Mouse (Mus musculus) forebrain, embryonic 16.5 days (tissue): ENCODE results near the gene Ctu2. TPM values are rescaled to one million over a fixed set of nuclear protein-coding genes. Genes with fewer than 3 reads are reported as not detected.

Source experiments
- ATAC-seq: fragments of 200-750 bp; cut with Nextera tagmentation; 2 replicates; pipeline ENCODE4 v1.8.0; 2017; ENCODE audit warnings: mild to moderate bottlenecking, moderate library complexity
- H3K27ac ChIP-seq: fragments of 300-500 bp; sonication (generic); 2 replicates; pipeline ENCODE4 v1.5.1; 2014; ENCODE audit warnings: low read length, control low read depth
- H3K27me3 ChIP-seq: fragments of 300-500 bp; sonication (generic); replicated peaks from 2 replicates; pipeline ENCODE4 v1.6.1; 2014; ENCODE audit warnings: low read length; ENCODE audit not compliant: control insufficient read depth, insufficient read depth
- H3K36me3 ChIP-seq: fragments of 300-500 bp; sonication (generic); 2 replicates; pipeline ENCODE4 v1.6.1; 2014; ENCODE audit not compliant: control insufficient read depth, insufficient read depth
- H3K4me1 ChIP-seq: fragments of 300-500 bp; sonication (generic); replicated peaks from 2 replicates; pipeline ENCODE4 v1.6.1; 2014; ENCODE audit warnings: low read length; ENCODE audit not compliant: control insufficient read depth, insufficient read depth
- H3K4me2 ChIP-seq: fragments of 300-500 bp; sonication (generic); 2 replicates; pipeline ENCODE4 v1.6.1; 2014; ENCODE audit warnings: mild to moderate bottlenecking, low read length, control low read depth
- H3K4me3 ChIP-seq: fragments of 300-500 bp; sonication (generic); replicated peaks from 2 replicates; pipeline ENCODE4 v1.5.1; 2014; ENCODE audit warnings: mild to moderate bottlenecking, low read length, control low read depth
- H3K9ac ChIP-seq: fragments of 300-500 bp; sonication (generic); replicated peaks from 2 replicates; pipeline ENCODE4 v1.6.1; 2014; ENCODE audit warnings: low read depth, low read length, control low read depth
- H3K9me3 ChIP-seq: fragments of 300-500 bp; sonication (generic); 2 replicates; pipeline ENCODE4 v1.6.1; 2016; ENCODE audit warnings: low read length; ENCODE audit not compliant: control insufficient read depth
- WGBS: fragments of 180-500 bp; shearing (Covaris S2); extraction: QIAGEN DNeasy Blood & Tissue Kit; methylation state at CpG from one replicate; pipeline ENCODE4 v1.1.7; 2014; 5-methylcytosine and 5-hydroxymethylcytosine counted together
- microRNA-seq: library from miRNA; unstranded; fragments of <30 nt; microRNA quantifications from one replicate; pipeline ENCODE4, GENCODE M21; 2017
- polyA plus RNA-seq: library from polyadenylated mRNA; unstranded; fragments of >200 nt; fragmentation: Nextera tagmentation; extraction: Ambion mirVana; gene quantifications from 2 replicates; pipeline ENCODE4 v1.2.1, GENCODE M21; 2015

Ctu2 gene
- polyA plus RNA-seq, 1 experiment from 2014 or later = 87.3 TPM

DNA sequence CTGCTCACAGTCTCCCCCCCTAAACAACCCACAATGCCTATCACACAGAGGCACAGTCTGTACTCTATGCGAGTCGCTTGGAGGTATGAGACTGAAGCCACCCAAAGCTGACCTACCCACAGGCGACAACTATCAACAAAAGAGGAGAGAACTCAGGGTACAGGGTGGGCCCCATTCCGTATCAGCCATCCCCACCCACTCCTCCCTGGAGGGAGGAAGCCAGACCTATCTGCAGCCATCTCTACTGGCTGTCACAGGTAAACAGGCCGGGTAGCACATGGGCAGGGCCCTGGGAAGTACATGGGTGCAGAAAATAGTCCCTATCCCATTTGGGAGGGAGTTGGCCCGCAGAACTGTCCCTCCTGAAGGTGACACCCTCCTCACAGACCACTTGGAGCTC lies 49.1 kb downstream of the Ctu2 start:
- Histone ChIP-seq H3K27me3 (0 out of 2 replicates have a peak, but pooled peaks cover 5% of the 10 kb centered on the region), H3K27ac (no peak overlapping the region), H3K9me3 (no peaks in the 10 kb centered on the region), H3K4me1 (peaks cover 18% of the 10 kb centered on the region), H3K4me3 (no peak overlapping the region), H3K4me2 (no peak overlapping the region), H3K36me3 (no peaks in the 10 kb centered on the region), H3K9ac (no peak overlapping the region)
- no peak for ATAC-seq
- 81% methylated on average over 6 of the region's 6 CpGs for WGBS

DNA sequence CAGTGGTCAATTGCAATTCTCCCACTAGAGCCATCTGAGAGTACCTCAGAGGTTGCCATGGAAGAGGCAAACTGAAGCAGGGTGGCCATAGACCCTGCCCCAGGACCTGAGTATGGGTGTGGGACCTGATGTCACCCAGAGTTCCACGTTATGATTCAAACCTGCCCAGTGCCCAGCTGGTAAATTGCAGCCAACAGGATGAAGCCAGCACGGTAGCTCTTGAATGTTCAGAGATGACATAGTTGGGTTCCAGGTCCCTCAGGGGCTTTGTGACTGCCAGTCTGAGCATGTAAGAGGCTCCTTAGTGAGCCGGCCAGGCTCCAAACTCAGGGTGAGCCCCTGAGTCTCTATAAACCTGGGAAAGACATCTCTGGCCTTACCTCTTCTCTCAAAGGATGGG lies 50.1 kb downstream of the Ctu2 start:
- Histone ChIP-seq H3K4me3 (no peak overlapping the region), H3K27ac (no peak overlapping the region), H3K4me2 (no peak overlapping the region), H3K36me3 (no peaks in the 10 kb centered on the region), H3K4me1 (peaks cover 18% of the 10 kb centered on the region), H3K27me3 (0 out of 2 replicates have a peak, but pooled peaks cover 5% of the 10 kb centered on the region), H3K9ac (no peak overlapping the region), H3K9me3 (no peaks in the 10 kb centered on the region)
- ATAC-seq = no peak
- 85% methylated on average over 3 of the region's 3 CpGs for WGBS

DNA sequence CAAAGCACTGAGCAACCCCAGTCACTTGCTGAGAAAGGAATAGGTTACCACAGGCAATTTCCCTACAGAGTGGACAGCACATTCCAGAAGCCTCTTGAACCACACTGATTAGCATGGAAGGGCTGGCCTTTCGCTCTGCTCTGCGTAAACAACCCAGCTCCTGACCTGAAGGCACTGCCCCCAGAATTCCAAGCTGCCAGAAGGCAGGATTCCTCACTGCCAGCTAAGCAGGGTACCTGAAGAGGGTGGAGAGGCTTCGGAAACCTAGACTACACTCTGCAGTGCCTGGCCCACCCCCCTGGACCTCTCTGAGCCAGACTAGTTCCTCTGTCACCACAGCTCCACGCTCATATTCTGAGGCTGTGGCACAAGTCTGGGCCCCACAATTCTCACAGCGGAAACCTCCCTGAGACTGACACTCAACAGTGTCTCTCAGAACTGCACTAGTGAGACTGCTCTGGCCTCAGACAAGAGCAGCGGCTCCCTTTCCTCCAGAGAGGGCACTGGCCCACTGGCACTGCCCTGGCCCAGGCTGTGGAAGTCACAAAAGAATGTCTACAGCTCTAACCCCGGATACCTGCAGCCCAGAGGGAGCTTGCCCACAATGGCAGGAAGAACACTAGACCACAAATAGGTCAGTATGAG lies 50.7 kb downstream of the Ctu2 start:
- no peaks in the 10 kb centered on the region for H3K36me3 ChIP-seq
- 0 out of 2 replicates have a peak, but pooled peaks cover 5% of the 10 kb centered on the region for H3K27me3 ChIP-seq
- H3K4me2 ChIP-seq = no peak overlapping the region
- H3K9me3 ChIP-seq = no peaks in the 10 kb centered on the region
- ATAC-seq = no peak
- 74% methylated on average over 7 of the region's 7 CpGs for WGBS
- peaks cover 18% of the 10 kb centered on the region for H3K4me1 ChIP-seq
- H3K4me3 ChIP-seq = no peak overlapping the region
- no peak overlapping the region for H3K27ac ChIP-seq
- H3K9ac ChIP-seq = no peak overlapping the region

DNA sequence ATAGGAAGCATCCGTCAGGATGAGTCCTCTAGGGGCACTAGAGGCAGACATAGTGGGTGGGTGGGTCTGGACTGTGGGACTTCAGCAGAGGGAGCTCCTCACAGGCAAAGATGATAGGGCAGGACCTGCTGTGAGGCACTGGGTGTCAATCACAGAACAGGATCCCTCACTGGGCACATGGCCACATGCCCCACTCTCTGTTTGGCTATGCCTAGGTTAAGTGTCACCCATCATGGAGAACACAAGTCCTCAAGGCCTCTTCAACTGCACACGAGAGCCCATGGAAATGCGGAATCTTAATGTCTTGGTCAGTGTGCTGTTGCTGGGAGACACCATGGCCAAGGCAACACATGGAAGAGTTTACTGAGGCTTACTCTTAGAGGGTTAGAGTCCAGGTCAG lies 52.0 kb downstream of the Ctu2 start:
- ATAC-seq = no peak
- WGBS = 94% methylated on average over 3 of the region's 3 CpGs
- H3K27ac ChIP-seq = no peak overlapping the region
- 0 out of 2 replicates have a peak, but pooled peaks cover 5% of the 10 kb centered on the region for H3K27me3 ChIP-seq
- no peaks in the 10 kb centered on the region for H3K9me3 ChIP-seq
- peaks cover 18% of the 10 kb centered on the region for H3K4me1 ChIP-seq
- H3K4me3 ChIP-seq = no peak overlapping the region
- no peak overlapping the region for H3K9ac ChIP-seq
- no peak overlapping the region for H3K4me2 ChIP-seq
- H3K36me3 ChIP-seq = no peaks in the 10 kb centered on the region

DNA sequence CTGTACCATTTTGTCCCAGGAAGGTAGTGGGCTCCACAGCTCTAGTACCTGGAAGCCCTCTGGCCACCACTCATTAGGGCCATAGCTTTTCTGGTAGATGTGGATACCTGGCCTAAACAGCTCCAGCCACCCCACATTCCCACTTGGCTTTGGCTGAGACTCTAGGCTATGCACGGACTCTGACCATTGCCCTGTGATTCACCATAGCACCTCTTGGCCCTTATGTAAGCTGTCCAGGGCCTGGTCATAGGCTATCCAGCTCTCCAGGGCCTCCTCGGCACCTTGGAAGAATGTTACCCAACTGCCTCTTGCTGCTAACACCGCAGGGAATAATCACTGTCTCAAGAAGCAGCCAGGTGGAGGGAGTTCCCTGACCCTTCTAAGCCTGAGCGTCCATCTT lies 53.2 kb downstream of the Ctu2 start:
- 89% methylated on average over 4 of the region's 4 CpGs for WGBS
- Histone ChIP-seq H3K27me3 (0 out of 2 replicates have a peak, but pooled peaks cover 5% of the 10 kb centered on the region), H3K4me3 (no peak overlapping the region), H3K27ac (no peak overlapping the region), H3K4me1 (peaks cover 6% of the 10 kb centered on the region), H3K9ac (no peak overlapping the region), H3K9me3 (no peaks in the 10 kb centered on the region), H3K4me2 (no peak overlapping the region), H3K36me3 (no peaks in the 10 kb centered on the region)
- ATAC-seq = no peak

DNA sequence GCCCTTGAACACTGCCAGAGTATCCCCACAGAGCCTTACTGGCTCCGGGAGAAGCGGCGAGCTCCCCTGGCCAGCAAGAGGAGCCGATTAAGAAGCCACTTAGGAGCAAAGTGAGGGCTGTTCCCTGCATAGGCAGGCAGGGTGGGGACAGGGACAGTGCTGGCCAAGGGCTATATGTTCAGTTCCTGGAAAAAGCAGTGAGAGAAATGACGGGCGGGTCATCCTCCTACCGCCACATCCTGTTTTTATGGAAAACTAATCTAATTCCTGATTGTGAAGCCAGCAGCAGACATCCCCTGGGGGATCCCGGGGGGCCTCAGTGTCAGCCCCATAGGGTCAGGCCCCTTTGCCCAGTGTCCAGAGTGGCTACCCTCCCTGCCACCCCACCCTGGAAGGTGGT lies 55.4 kb downstream of the Ctu2 start:
- Histone ChIP-seq H3K9ac (no peak overlapping the region), H3K27ac (no peak overlapping the region), H3K36me3 (no peaks in the 10 kb centered on the region)

More for the DNA sequence above, 55.4 kb downstream of the Ctu2 start:
- ATAC-seq = no peak
- no peaks in the 10 kb centered on the region for H3K27me3 ChIP-seq
- no peaks in the 10 kb centered on the region for H3K4me1 ChIP-seq
- no peak overlapping the region for H3K4me3 ChIP-seq
- 91% methylated on average over 8 of the region's 8 CpGs for WGBS
- H3K4me2 ChIP-seq = no peak overlapping the region
- no peaks in the 10 kb centered on the region for H3K9me3 ChIP-seq

Small RNAs within 50 kb of the gene (microRNA-seq; reads per million reads assigned to microRNA genes)
- gene Gm24366 = not detected

Other genes with a start within 250 kb of the Ctu2 start
- 0.41 and 0.65 TPM in 2 replicates for gene Zfpm1, start 194.0 kb upstream of the Ctu2 start, polyA plus RNA-seq
- not detected in 2 replicates for gene Trhr2, start 115.4 kb upstream of the Ctu2 start, polyA plus RNA-seq
- gene Zc3h18, start 99.5 kb upstream of the Ctu2 start, polyA plus RNA-seq = 44.7 and 47.5 TPM in 2 replicates
- gene Il17c, start 54.1 kb upstream of the Ctu2 start, polyA plus RNA-seq = 0.61 TPM in 1 of 2 replicates, not detected in the other
- 25.1 and 30.5 TPM in 2 replicates for gene Cyba, start 43.2 kb upstream of the Ctu2 start, polyA plus RNA-seq
- 51.0 and 60.0 TPM in 2 replicates for gene Mvd, start 32.7 kb upstream of the Ctu2 start, polyA plus RNA-seq
- gene Snai3, start 15.4 kb upstream of the Ctu2 start, polyA plus RNA-seq = not detected in 2 replicates
- gene Rnf166, start 79 bp upstream of the Ctu2 start, polyA plus RNA-seq = 39.6 and 41.8 TPM in 2 replicates
- gene Piezo1, start 75.2 kb downstream of the Ctu2 start, polyA plus RNA-seq = 1.9 and 3.4 TPM in 2 replicates
- 12.0 and 13.9 TPM in 2 replicates for gene Cdt1, start 91.9 kb downstream of the Ctu2 start, polyA plus RNA-seq
- gene Aprt, start 100.8 kb downstream of the Ctu2 start, polyA plus RNA-seq = 184 and 204 TPM in 2 replicates
- 3.8 and 4.6 TPM in 2 replicates for gene Galns, start 135.3 kb downstream of the Ctu2 start, polyA plus RNA-seq
- gene Trappc2l, start 135.5 kb downstream of the Ctu2 start, polyA plus RNA-seq = 72.0 and 92.6 TPM in 2 replicates
- gene Pabpn1l, start 146.6 kb downstream of the Ctu2 start, polyA plus RNA-seq = not detected in 2 replicates
- gene Cbfa2t3, start 223.0 kb downstream of the Ctu2 start, polyA plus RNA-seq = 11.6 and 13.8 TPM in 2 replicates